Mouse (Mus musculus) adrenal gland (tissue): ENCODE measurements at regions not wholly inside any gene's neighbourhood (a gene's known extent, or its start where the extent isn't known, plus 50 kb on each side); places are given as distances from the start of the nearest gene placed in this dataset.

Source experiments
- intact Hi-C: fragments of 180-260 bp; cut with DNase I; formaldehyde crosslinking; loops from one replicate; pipeline ENCODE4 v1.15.1; 2025

GRCm38 (mm10) chr4:95105424-95105823 lies 53.4 kb upstream of the Jun start:
- intact Hi-C loops = no loop called here

- intact Hi-C loops = no loop called here
Observed at GRCm38 (mm10) chr4:95105926-95106622, 54.1 kb upstream of the Jun start.

DNA sequence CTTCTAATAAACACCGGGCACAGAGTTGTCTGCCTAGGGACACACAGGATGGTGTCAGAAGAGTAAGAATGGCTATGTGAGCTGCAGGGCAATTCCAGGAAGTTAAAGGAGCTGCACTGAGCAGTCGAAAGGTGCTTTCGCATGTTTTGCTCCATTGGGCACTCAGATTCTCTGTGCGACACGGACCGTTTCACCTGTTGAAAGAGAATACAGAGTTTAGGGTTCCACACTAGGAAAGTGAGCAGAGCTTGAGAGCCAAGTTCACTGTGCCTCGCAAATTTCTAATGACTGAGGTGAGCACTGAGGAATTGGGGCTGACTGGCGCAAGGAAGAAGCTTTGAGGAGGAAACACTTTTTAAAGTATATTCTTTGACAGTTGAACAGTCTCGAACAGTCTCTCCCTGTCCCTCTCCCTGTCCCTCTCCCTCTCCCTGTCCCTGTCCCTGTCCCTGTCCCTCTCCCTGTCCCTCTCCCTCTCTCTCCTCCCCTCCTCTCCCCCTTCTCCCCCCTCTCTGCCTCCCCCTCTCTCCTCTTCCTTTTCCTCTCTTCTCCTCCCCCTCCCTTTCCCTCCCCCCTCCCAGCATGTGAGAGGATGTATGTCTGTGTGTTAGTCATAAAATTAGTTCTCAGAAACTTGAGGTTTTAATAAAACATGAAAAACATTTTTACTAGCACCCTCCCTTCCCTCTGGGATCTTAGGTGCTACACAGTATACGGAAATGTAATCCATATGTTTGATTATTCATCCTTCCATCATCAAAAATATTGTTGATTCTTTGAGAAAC lies 55.1 kb upstream of the Jun start:
- intact Hi-C loops = no loop called here

GRCm38 (mm10) chr4:95108811-95109210 lies 56.8 kb upstream of the Jun start:
- intact Hi-C loops = no loop called here

- intact Hi-C loops = no loop called here
Observed at GRCm38 (mm10) chr4:95110828-95111227, 58.8 kb upstream of the Jun start.

DNA sequence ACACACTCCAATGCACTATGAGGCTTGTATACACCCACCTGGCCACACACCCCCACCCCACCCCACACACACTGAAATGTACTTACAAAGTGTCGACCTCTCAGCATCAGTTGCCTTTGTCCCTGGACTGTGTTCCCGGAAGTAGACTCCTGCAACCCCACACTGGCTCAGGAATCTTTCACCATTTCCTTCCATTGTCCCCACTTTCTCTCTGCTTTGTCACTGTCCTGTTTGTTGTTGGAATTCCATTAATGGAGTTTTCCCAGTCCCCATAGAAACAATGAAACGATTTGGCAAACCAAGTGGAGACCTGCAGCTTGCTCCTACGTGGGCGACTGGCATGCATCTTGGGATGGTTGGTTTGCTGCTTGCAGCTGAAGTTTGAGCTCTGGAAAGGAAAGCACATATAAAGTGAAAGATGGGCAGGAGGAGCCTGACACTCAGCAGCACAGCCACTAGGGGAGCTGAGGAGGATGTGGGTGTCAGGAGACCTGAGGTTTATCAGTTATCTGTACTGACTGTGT lies 65.2 kb upstream of the Jun start:
- intact Hi-C loops = no loop called here

DNA sequence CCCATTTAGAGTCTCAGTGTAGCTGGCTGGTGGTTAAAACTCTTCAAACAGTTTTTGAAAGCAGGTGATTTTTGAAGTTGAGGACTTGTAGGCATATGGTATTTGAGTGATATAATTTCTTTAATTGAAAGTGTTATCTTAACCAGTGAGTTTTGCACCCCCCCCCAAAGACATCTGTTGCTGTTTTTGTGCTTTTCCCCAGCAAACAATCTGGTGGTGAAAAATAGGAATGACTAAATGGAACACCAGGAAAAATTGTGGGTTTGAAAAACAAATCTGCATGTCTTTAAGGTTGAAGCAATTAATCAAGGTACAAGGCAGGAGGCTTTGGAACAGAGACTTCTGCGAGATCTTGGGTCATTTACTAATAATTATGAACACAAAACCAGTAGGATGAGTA lies 68.9 kb upstream of the Jun start:
- intact Hi-C loops = no loop called here

GRCm38 (mm10) chr4:95125346-95125745 lies 73.3 kb upstream of the Jun start:
- intact Hi-C loops = no loop called here

GRCm38 (mm10) chr4:95127970-95128369 lies 75.9 kb upstream of the Jun start:
- intact Hi-C loops = no loop called here

- intact Hi-C loops = no loop called here
Observed at GRCm38 (mm10) chr4:95133815-95134214, 81.8 kb upstream of the Jun start.

GRCm38 (mm10) chr4:95134611-95135010 lies 82.6 kb upstream of the Jun start:
- intact Hi-C loops = no loop called here

DNA sequence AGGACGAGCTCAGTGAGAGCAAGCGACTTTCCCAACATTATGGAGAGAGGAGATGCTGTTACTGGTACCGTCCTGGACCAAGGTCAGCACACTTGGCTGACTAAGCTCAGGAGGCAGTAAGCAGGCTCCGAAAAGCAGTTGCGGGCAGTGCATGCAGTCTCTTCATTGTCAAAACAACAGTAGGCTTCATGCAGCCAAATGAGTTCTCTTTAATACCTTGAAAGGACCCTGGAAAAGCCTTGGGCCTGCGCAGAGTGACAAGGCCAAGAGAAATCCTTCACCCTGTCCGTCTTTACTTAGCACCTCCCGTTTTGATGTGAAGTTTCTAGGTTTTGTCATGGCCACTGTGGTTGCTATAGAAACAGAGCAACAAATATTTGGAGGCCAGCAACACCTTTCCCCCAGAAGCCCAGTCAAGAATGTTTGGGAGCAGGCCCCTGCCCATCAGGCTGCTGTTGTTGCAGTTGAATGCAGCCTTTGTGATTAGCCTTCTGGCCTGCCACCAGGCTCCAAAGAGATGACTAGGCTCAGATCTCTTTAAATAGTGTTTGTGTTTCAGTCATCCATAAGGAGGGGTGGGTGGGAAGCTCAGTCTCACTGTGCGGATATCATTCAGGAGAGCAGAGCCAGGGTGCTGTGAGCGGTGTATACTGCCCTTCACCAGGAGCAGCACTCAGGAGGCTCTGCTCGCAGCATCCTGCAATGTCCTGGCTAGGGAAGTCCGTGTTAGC lies 85.6 kb upstream of the Jun start:
- intact Hi-C loops = no loop called here

DNA sequence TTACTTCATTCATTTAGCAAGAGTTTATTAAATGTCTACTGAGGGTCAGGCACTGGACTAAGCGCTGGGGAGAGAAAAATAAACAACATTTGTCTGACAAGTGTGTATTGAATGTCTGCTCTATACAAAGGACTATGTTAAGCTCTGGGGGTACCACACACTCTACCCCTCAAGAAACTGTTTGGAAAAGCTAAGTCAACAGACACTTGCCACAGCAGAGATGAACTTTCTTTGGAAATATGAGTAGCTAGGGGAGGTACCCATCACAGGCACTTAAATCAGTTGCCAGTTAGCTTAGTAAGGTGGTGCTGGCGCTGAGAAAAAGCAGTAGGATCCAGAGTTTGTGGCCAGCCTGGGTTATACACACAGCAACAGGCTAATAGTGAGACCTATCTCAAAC lies 86.7 kb upstream of the Jun start:
- intact Hi-C loops = no loop called here

DNA sequence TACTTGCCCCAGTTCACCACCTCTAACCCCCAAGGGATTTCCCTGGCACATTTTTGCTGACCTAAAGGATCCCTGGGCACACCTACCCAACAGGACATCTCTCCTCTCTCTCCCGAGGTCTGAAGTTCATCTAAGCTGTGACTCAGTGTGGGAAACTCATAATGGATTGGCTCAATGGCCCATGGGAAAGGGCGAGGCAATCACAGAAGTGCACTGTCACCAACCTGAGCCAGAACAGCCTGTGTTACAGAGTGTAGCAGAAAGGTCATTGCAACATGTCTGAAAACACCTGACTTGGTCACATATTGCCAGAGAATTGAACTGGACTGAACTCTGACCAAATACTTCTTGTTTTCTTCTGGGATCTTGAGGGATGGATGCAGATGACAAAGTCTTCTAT lies 89.2 kb upstream of the Jun start:
- intact Hi-C loops = no loop called here

DNA sequence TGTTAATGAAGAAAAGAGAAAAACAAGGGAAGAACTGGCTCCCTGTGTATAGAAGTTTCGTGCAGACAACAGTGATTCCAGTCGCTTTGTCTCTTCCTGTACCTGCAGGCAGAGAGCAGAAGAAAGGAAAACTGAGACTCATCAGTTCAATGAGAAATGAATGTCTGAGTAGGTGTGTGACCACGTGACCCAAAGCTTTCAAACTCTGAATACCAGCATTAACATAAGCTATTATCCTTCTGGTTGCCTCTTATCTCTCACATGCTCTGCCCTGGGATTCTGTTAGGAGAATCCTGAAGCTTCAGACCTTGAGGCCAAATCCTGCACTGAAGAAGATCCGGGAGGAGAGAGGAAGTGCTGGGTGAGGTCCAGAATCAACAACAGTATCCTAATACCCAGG lies 91.1 kb upstream of the Jun start:
- intact Hi-C loops = no loop called here

GRCm38 (mm10) chr4:95143668-95144067 lies 91.6 kb upstream of the Jun start:
- intact Hi-C loops = no loop called here

DNA sequence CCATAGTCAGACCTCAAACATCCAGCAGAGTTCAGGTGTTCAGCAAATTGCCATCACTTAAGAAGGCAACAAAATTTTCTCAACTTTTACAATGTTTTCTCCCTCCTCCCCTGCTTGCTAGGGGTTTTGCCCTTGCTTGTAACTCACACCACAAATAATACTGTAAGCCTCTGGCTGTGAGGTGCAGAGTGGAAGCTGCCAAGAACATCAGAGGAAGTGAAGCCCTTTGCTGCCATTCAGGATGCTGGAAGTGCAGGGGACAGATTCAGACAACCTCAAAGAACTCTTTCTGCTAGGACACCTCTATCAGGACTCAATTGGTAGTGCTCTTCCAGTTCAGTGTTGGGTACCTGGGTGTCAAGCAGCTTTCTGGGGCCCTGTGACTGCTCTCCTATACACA lies 92.4 kb upstream of the Jun start:
- intact Hi-C loops = no loop called here

DNA sequence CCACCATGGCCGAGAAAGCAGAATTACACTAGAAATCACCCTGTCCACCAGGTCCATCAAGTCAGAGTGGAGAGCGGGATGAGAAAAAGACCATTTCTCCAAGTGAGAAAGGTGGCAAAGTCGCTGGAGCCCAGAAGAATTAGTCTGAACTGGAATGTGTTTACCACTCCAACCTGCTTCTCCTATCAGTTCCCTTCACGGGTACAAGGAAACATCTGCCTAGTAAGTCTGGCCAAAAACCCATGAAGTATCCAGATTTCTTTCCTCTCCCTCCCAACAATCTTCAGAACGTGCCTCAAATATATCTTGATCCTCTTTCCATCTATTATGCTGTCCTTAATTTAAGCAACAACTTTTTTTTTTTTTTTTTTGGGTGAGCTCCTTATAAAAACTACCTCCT lies 94.2 kb upstream of the Jun start:
- intact Hi-C loops = no loop called here

- intact Hi-C loops = no loop called here
Observed at GRCm38 (mm10) chr4:95148665-95149064, 96.6 kb upstream of the Jun start.

- intact Hi-C loops = no loop called here
Observed at GRCm38 (mm10) chr4:95151678-95152077, 99.7 kb upstream of the Jun start.

DNA sequence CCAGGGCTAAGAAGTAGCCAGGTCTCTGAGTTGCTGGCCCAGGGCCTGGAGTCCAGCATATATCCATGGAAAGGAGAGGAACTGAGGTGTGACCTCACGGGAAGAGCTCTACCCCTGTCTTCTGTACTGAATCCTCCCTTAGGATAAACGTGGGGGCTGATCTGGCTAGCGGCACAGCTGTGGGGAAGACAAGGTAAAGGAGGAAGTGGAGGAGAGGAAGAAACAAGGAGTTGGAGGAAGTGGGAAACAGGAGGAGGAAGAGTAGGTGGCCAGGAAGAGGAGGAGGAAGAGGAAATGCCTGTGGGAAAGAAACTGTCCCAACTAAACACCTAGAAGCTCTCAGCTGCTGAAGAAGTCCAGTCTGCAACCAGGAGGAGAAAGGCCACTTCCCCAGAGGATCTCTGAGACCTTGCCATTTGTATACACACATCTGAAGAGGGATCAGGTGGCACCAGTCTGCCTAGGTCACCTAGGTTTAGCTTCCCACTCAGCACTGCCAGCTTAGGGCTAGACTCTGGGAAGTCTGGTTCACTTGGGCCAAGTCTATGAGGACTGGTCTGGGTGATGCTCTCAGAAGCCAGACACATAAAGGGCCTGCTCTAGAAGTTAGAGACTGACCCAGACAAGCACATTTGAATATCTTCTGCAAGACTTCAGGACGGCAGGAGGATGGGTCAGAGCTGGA lies 100.6 kb upstream of the Jun start:
- intact Hi-C loops = no loop called here
